Mouse (Mus musculus) inflammation-experienced regulatory T-cells, adult 6 months (primary cell): ENCODE measurements around the gene Psg16. TPM values are rescaled to one million over a fixed set of nuclear protein-coding genes. Genes with fewer than 3 reads are reported as not detected.
A peak's percentile ranks its signal among the peaks of the same experiment; 100 is the strongest.
"Not testable (repeated sequence)": the region's sequence is repeated elsewhere in the genome, so short reads cannot be mapped to it uniquely, and the experiment has no call there.

ENCODE experiments used
- ATAC-seq: one replicate; pipeline ENCODE4 v1.8.0; 2017
- polyA plus RNA-seq, 3 experiments: library from polyadenylated mRNA; unstranded; fragments of 100-300 nt; shearing (Covaris generic); gene quantifications; one replicate each; pipeline ENCODE4 v1.2.1; 2017

Psg16 gene
- polyA plus RNA-seq, 3 experiments from 2014 or later = 1.2 to 1.5 TPM; not detected in 1

- ATAC-seq = peak; percentile 49
Measured at GRCm38 (mm10) chr7:17056081-17056581, 17.7 kb upstream of the Psg16 start.

DNA sequence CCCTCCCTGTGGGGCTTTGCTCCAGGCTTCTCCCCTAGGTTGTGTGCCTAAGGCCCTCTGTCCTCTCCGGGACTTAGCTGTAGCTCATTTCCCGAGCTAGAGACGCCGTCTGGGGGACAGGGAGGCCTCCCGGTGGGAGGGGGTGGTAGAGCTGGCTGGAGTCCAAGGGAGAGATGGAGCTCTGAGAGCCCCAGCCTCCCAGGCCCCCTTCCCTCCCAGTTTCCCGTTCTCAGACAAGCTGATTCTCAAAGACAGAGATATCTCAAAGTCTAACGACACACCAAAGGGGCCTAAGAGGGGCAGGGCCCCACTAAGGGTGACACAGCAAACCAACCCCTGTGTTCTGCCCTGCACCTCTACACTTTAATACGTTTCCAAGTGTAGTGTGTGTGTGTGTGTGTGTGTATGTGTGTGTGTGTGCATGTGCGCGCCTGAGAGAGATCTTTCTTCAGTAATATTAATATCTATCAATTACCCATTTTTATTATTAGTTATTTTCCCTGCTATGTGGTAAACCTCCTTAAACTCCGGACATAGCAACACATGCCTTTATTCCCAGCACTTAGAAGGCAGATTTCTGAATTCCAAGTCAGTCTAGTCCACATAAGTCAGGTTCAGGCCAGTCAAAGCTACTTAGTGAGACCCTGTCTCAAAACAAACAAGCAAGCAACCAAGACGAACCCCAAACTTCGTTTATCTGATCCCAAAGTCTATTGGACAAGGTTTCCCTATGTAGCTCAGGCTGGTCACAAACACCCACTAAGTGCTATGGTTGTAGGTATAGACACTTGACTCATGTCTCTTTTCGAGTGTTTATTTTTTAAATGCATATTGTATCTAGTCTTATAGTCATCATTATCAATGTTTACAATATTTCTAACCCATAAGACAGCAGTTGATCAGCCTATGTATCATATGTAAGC, 17.0 kb upstream of the Psg16 start:
- no peak for ATAC-seq

GRCm38 (mm10) chr7:17058071-17058689, 15.7 kb upstream of the Psg16 start:
- ATAC-seq = peak; percentile 46

DNA sequence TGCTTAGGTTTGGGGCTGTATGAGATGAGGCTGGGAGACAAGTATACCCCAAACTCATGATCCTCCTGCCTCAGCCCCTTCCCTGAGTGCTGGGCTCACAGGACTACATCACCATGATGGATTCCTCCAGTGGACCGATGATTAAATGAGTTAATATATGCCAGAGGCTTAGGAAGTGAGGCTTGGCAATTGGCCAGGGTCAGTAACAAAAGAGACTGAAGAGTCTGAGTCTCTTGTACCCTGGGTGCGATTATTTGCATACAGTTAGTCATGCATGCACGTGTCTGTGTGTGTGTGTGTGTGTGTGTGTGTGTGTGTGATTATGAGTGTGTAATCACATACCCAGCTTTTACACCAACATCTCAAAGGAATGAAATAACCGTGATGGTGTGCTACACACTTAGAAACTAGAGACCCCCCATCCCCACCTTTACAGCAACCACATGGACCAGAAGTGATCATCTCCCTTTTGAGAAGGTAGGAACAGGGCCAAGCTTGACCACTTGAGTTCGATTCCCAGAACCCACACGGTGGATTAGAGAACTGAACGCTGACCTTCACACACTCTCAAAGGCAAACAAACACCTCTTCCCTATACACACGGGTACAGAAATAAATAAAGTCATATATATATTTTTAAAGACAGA, 14.9 kb upstream of the Psg16 start:
- peak; percentile 25 for ATAC-seq

GRCm38 (mm10) chr7:17059463-17059844, 14.4 kb upstream of the Psg16 start:
- peak; percentile 57 for ATAC-seq

DNA sequence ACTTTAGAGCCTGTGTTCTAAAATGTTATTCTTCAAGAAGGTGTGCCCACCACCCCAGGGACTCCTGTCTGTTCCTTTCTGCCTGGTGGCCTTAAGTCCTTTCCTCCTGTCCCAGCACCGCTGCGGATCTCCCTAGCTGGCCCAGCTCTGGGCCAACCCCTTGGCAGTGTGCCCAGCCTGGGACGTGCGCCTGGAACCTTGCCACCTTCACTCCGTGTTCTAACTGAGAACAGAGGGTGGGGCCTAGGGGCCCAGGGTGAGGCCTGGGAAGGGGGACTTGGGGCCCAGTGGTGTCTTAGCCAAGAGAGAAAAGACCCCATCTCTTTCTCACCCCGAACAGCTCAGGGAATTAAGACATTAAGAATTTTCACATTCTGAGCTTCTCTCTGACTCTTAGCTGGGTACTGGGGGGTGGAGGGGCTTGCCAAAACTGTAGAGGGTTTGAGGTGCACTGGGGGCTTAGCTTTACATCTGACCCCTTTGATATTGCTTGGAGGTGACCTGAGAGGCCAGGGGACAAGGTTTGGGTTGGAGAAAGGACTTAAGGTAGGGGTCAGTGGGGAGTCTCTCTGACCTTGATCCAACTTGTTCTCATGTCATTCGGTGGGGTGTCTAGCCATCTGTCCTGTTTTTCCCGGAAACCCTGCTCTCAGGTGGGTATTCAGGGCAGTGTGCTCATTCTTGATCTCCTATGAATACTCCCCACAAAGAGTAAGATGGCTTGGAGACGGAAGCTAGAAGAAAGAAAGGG, 13.6 kb upstream of the Psg16 start:
- ATAC-seq = no peak

DNA sequence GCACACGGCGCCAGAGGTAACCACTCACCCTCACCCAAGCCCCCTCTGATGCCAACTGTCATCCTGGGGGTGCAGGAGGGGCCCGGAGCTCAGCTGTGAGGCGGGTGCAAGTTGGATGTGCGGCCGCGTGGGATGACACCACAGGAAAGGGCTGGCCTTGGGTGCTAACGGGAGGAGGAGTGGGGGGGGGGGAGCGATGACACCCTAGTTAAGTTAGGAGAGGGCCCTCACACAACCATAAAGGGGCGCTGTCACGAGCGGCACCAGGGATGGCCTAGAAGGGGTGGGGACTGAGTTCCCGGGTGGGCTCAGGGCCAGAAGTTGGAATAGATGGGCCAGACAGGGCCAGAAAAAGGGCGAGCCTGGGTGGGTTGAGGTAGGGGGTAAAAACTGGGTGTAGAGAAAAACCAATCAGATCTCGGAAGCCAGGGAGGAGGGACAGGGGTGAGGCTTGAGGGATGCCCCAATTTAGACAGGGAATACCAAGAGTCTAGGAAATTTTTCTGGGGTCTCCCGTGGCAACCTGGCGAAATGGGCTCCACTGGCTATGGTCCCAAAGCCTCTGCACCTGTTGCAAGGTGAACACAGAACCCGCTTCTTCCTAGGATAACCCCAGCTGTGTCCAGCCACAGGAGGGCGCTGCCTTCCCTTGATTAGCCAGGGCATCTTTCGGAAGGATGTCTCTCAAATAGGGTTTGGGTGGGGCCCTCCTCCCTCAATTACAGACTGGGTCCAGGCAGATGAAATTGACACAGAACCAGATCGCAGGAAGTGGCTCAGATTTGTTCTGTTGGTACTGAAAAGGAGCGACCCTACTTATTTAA, 12.8 kb upstream of the Psg16 start:
- no peak for ATAC-seq

- no peak for ATAC-seq
Measured at GRCm38 (mm10) chr7:17062389-17062788, 11.5 kb upstream of the Psg16 start, which contains the start of gene Hif3a. Gene Hif3a (minus strand): TSS chr7:17062427.

DNA sequence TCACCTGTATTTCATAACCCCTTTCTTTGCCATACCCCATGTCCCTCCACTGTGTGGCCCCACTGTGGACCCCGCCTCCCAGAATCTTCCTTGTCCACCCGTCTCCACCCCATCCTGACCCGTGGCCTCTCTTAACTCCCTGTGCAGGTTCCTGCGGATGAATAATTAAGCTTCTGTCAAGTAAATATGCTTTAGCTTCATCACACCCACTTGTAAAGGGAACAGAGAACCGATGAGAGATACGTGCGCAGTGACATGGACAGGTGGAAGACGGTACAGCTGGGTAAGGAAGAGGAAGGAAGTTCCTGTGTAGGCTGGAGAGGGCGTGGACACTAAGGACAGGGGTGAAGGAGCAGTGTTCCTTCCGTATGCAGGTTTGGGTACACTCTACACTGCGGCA, 11.0 kb upstream of the Psg16 start:
- no peak for ATAC-seq

- no peak for ATAC-seq
Measured at GRCm38 (mm10) chr7:17065620-17066019, 8.2 kb upstream of the Psg16 start.

GRCm38 (mm10) chr7:17066412-17066811, 7.4 kb upstream of the Psg16 start:
- peak; percentile 69 for ATAC-seq

DNA sequence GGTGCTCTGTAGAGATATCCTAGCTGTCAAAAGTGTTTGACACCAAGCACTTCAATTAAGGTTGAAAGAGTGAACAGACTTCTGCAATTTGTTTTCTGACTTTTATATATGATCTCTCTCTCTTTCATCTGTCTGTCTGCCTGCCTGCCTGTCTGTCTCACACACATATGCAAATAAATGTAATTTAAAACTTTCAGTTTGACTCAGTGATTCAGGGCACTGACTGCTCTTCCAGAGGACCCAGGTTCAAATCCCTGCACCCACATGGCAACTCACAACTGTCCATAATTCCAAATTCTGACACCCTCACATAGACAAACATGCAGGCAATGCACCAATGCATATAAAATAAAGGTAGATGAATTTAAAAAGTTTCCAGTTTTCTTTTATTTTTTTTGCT, 6.8 kb upstream of the Psg16 start:
- ATAC-seq = no peak

DNA sequence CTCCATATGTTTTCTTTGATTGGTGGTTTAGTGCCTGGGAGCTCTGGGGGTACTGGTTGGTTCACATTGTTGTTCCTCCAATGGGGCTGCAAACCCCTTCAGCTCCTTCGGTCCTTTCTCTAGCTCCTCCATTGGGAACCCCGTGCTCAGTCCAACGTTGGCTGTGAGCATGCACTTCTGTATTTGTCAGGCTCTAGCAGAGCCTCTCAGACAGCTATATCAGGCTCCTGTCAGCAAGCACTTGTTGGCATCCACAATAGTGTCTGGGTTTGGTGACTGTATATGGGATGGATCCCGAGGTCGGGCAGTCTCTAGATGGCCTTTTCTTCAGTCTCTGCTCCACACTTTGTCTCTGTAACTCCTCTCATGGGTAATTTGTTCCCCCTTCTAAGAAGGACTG, 6.2 kb upstream of the Psg16 start:
- not testable (repeated sequence) for ATAC-seq

DNA sequence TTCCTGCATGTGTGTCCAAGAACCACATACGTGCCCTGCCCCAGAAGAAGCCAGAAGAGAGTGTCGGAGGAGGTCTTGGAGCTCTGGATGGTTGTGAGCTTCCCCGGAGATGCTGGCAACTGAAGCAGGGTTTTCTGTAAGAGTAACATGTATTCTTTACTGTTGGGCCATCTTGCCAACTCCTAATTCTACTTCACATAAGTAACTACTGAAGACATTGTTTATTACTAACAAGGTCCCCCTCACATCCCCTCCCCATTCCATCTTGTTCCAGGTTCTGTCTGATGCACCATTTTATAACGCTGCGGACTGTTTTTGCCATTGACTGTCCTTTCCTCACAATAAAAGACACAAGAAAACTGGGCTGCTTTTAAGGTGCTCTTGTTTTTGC, 332 bp upstream of the Psg16 start:
- ATAC-seq = no peak

- ATAC-seq = no peak
Measured at GRCm38 (mm10) chr7:17076542-17076941, 2.7 kb downstream of the Psg16 start.

DNA sequence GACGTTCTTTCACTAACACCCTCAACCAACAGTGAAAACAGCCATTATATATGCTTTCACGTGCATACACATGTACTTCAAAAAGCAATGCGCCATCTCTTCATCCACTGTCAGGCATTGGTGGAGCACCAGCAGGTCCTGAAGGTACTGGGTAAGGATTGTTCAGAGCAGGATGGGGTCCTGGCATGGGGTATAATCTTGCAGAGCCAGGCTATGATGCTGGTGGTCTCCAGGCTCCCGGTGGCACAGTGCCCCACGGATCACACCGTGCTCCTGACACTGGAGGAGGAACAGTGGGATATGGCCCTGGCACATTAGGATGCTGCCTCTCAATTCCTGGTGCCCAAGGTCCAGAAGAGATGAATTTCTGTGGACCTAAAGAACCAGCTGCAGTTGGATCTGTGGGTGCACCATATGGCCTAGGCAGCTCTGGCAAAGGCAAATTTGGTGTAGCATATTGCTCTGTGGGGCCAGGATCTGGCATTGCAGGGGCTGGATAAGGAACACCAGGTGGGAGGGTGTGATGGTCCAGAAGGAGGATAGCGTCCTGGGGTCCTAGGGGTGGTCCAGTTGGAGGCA, 4.3 kb downstream of the Psg16 start:
- ATAC-seq = no peak

DNA sequence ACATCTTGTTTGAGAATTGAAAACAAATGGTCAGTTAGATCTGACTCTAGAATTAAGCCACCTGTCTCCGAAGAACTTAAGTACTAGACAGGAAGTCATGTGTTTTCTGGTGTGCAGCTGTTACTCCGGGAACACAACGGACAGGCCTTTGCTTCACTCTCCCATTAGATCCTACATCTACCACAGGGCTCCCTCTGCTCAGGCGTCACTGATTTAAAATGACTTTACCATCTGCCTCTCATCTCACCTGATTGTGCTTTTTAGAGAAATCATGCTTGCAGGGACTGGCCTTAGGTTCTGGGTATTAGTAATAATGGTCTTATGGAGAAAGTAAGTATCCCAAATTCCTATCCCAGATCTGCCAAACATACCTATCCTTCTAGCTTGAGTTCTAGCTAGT, 8.9 kb downstream of the Psg16 start:
- ATAC-seq = no peak

DNA sequence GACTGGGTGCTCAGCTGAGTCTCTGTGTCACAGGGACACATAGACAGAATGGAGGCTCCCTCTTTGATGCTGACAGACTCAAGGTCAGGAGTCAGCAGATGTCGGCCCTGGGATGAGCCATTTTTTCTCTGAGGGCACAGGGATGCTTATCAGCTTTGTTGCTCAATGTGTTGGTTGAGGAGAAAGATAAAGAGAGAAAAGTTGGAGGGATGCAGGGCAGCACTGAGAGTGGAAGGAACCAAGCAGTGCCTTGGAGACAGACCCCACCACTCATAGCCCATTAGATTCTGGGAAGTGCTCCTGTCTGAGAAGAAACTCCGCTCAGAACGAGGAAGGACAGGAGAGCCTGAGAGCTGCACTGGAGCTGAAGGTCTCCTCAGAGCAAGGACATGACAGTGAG, 13.9 kb downstream of the Psg16 start:
- no peak for ATAC-seq

DNA sequence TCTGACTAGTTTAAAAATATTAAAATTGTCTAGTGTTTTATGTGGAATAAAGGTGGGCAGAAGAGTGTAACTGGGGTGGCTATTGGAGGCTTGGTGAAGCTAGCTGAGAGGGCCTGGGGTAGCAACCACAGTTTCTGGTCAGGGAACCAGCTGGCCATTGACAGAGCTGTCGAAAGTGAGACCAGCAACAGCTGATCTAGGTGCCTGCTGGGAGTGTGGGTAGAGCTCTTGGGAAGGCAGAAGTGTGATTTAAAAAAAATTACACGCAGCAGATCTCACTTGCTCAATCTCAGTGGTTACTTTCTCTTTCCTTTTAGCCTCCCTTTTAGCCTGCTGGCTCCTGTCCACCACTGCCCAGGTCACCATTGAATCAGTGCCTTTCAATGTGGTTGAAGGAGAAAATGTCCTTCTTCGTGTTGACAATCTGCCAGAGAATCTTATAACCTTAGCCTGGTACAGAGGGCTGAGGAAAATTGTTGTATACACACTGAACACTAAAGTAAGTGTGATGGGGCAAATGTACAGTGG, 16.3 kb downstream of the Psg16 start:
- no peak for ATAC-seq

GRCm38 (mm10) chr7:17091280-17091679, 17.4 kb downstream of the Psg16 start:
- no peak for ATAC-seq

GRCm38 (mm10) chr7:17101631-17102030, 27.8 kb downstream of the Psg16 start:
- ATAC-seq = not testable (repeated sequence)
